Mouse (Mus musculus) liver, postnatal 0 days (tissue): ENCODE data around the gene Lrrc7. TPM values are rescaled to one million over a fixed set of nuclear protein-coding genes. Genes with fewer than 3 reads are reported as not detected.

Experiments used
- ATAC-seq: fragments of 200-750 bp; cut with Nextera tagmentation; 2 replicates; pipeline ENCODE4 v1.8.0; 2017; ENCODE audit warnings: mild to moderate bottlenecking, moderate library complexity
- DNase-seq: peaks from one replicate; pipeline ENCODE4 v3.0.0-alpha.2; 2016
- H3K27ac ChIP-seq: fragments of 300-500 bp; sonication (generic); 2 replicates; pipeline ENCODE4 v1.5.1; 2014; ENCODE audit warnings: antibody characterized with exemption, moderate library complexity, mild to moderate bottlenecking, low read depth
- H3K27me3 ChIP-seq: fragments of 300-500 bp; sonication (generic); 2 replicates; pipeline ENCODE4 v1.6.1; 2014; ENCODE audit warnings: low read length, control low read depth, mixed read lengths; ENCODE audit not compliant: insufficient read depth
- H3K36me3 ChIP-seq: fragments of 300-500 bp; sonication (generic); replicated peaks from 2 replicates; pipeline ENCODE4 v1.6.1; 2014; ENCODE audit warnings: mild to moderate bottlenecking, control low read depth, low read length, moderate library complexity, mixed read lengths; ENCODE audit not compliant: insufficient read depth
- H3K4me1 ChIP-seq: fragments of 300-500 bp; sonication (generic); 2 replicates; pipeline ENCODE4 v1.6.1; 2014; ENCODE audit warnings: antibody characterized with exemption, mild to moderate bottlenecking, control low read depth; ENCODE audit not compliant: insufficient read depth
- H3K4me2 ChIP-seq: fragments of 300-500 bp; sonication (generic); 2 replicates; pipeline ENCODE4 v1.6.1; 2014; ENCODE audit warnings: low read depth, mild to moderate bottlenecking, low read length, moderate library complexity, mixed read lengths
- H3K4me3 ChIP-seq: fragments of 300-500 bp; sonication (generic); 2 replicates; pipeline ENCODE4 v1.5.1; 2014; ENCODE audit warnings: low read depth, low read length
- H3K9ac ChIP-seq: fragments of 300-500 bp; sonication (generic); replicated peaks from 2 replicates; pipeline ENCODE4 v1.6.1; 2014; ENCODE audit warnings: mild to moderate bottlenecking, moderate library complexity
- H3K9me3 ChIP-seq: fragments of 300-500 bp; sonication (generic); 2 replicates; pipeline ENCODE4 v1.6.1; 2016; ENCODE audit warnings: mild to moderate bottlenecking, control low read depth, low read length, mixed read lengths
- CTCF ChIP-seq: sonication (generic); IDR thresholded peaks from 2 replicates; pipeline ENCODE4 v1.5.1; 2016; ENCODE audit warnings: antibody characterized with exemption, low read depth
- EP300 ChIP-seq: IDR thresholded peaks from 2 replicates; pipeline ENCODE4 v1.6.1; 2016; ENCODE audit warnings: antibody characterized with exemption, low read depth, mild to moderate bottlenecking
- WGBS: fragments of 180-500 bp; shearing (Covaris S2); extraction: QIAGEN DNeasy Blood & Tissue Kit; methylation state at CpG from one replicate; pipeline ENCODE4 v1.1.7; 2014; ENCODE audit not compliant: insufficient replicate concordance; 5-methylcytosine and 5-hydroxymethylcytosine counted together
- polyA plus RNA-seq: library from polyadenylated mRNA; unstranded; fragments of >200 nt; fragmentation: Nextera tagmentation; extraction: Ambion mirVana; gene quantifications from 2 replicates; pipeline ENCODE4 v1.2.1, GENCODE M21; 2015

Gene Lrrc7
- polyA plus RNA-seq, 1 experiment from 2014 or later, result 0.01 TPM

- H3K9ac ChIP-seq, result no peak overlapping the region
- no peaks in the 10 kb centered on the region for H3K27me3 ChIP-seq
- H3K4me2 ChIP-seq, result no peak overlapping the region
- no peak overlapping the region for H3K27ac ChIP-seq
- 72% methylated on average over 5 of the region's 5 CpGs for WGBS
- ATAC-seq, result no peak
- TF ChIP-seq EP300 (no peak), CTCF (no peak)
- no peaks in the 10 kb centered on the region for H3K9me3 ChIP-seq
- DNase-seq, result no peak
- H3K4me3 ChIP-seq, result no peak overlapping the region
- no peaks in the 10 kb centered on the region for H3K36me3 ChIP-seq
- H3K4me1 ChIP-seq, result no peaks in the 10 kb centered on the region
Measured at GRCm38 (mm10) chr3:158164452-158164851, 397.6 kb downstream of the Lrrc7 start.

DNA sequence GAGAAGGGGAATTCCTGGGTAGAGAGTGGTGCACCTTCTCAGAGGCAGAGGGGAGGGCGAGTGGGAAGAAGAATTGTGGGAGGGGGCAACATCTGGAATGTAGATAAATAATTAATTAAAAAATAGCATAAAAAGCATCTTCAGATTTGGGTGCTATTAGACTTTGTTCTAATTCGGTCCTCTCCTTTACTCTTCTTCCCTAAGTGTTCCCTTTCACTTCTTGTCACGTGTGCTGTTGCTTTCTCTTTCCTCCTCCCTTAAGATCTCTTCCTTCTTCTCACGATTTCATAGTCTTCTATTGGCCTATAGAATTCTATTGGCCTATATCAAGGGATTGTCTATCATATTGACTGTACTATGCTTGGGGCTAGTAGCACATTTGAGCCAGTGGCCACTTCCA lies 398.9 kb downstream of the Lrrc7 start:
- Histone ChIP-seq H3K36me3 (no peaks in the 10 kb centered on the region), H3K9ac (no peak overlapping the region), H3K27ac (no peak overlapping the region), H3K27me3 (no peaks in the 10 kb centered on the region), H3K4me3 (no peak overlapping the region), H3K9me3 (no peaks in the 10 kb centered on the region), H3K4me1 (no peaks in the 10 kb centered on the region), H3K4me2 (no peak overlapping the region)
- ATAC-seq, result no peak
- TF ChIP-seq EP300 (no peak), CTCF (no peak)
- WGBS, result 57% methylated on average over 4 of the region's 4 CpGs
- DNase-seq, result no peak

GRCm38 (mm10) chr3:158161924-158162490 lies 400.0 kb downstream of the Lrrc7 start:
- Histone ChIP-seq H3K9me3 (no peaks in the 10 kb centered on the region), H3K4me1 (no peaks in the 10 kb centered on the region), H3K27me3 (no peaks in the 10 kb centered on the region), H3K4me2 (no peak overlapping the region), H3K36me3 (no peaks in the 10 kb centered on the region), H3K4me3 (no peak overlapping the region), H3K9ac (no peak overlapping the region), H3K27ac (no peak overlapping the region)
- no peak for TF ChIP-seq EP300
- no peak for TF ChIP-seq CTCF
- DNase-seq (no peak), ATAC-seq (no peak)
- 54% methylated on average over 1 of the region's 1 CpGs for WGBS

DNA sequence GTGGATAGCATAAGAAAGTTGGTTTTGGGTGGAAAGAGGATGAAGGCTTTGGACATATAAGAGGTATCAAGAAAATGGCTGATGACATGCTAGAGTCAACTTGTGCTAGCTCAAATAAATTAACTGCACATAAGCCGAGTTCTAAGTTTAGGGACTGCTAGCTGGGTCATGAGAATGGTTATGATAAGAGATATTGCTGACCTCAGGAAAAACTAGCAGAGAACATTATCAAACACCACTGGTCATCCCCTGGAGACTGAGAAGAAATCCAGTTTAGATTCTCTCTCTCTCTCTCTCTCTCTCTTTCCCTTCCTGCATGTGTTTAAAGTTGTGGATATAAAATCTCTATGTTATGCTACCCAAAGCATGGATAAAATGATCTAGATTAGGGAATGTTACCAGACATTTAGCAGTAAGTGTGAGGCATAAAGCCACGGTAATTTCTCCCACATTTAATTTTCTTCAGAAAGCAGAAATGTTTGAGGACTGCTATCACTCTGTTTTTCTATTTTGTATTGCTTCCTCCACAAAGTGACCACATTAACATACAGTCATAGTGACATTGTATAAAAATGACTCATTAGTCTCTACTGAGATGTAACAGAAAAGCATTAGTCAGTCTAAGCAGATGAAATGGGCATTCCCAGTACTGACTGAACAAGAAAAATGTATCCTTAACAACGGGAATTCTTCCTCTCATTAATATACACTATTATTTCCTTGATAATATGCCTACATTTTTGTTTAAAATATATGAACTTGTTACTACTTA lies 406.3 kb downstream of the Lrrc7 start:
- TF ChIP-seq CTCF (no peak), EP300 (no peak)
- Histone ChIP-seq H3K9me3 (no peaks in the 10 kb centered on the region), H3K4me1 (no peaks in the 10 kb centered on the region), H3K4me3 (no peak overlapping the region), H3K27me3 (no peaks in the 10 kb centered on the region), H3K9ac (no peak overlapping the region), H3K27ac (no peak overlapping the region), H3K4me2 (no peak overlapping the region), H3K36me3 (no peaks in the 10 kb centered on the region)
- ATAC-seq (no peak), DNase-seq (no peak)
- WGBS, result 65% methylated on average over 3 of the region's 3 CpGs

DNA sequence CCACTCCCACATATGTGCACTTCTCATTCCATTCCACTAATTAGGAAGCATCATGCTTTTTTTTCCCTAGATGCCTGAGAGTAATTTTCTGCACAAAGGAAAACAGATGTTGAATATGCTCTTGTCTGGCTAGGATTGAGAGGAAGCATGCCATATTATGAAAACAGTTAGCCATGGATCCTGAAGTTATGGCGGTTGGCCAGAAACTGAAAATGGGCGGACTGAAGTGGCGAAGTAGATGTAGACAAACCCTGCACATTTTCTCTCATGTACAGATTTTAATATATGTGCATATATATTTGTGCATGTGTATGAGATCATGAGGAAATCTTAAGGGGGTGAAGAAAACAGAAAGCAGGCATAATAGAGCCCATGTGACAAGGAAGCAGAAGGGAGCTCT lies 407.9 kb downstream of the Lrrc7 start:
- ATAC-seq (no peak), DNase-seq (no peak)
- Histone ChIP-seq H3K36me3 (no peaks in the 10 kb centered on the region), H3K27me3 (no peaks in the 10 kb centered on the region), H3K4me2 (no peak overlapping the region), H3K9ac (no peak overlapping the region), H3K4me3 (no peak overlapping the region), H3K9me3 (no peaks in the 10 kb centered on the region), H3K4me1 (no peaks in the 10 kb centered on the region), H3K27ac (no peak overlapping the region)
- 87% methylated on average over 3 of the region's 3 CpGs for WGBS
- TF ChIP-seq EP300 (no peak), CTCF (no peak)

DNA sequence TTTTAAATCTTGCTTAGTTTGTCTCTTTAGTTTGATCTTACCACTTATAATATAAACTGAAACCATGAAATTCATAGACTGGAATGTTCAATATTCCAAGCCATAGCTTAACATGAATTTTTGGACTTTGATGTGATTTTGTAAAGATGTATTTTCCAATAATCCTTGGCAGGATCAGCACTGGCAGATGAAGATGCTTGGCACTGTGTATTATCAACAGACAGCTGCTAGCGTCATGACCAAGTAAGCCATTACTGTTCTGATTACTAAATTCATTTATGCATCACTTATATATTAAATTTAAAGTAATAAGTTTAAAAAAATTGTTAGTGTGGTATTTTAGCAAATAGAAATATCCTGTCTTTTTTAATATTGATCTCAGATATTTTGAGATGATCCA lies 413.0 kb downstream of the Lrrc7 start:
- no peak overlapping the region for H3K4me2 ChIP-seq
- DNase-seq (no peak), ATAC-seq (no peak)
- H3K9ac ChIP-seq, result no peak overlapping the region
- H3K4me3 ChIP-seq, result no peak overlapping the region
- H3K9me3 ChIP-seq, result no peaks in the 10 kb centered on the region
- no peak for TF ChIP-seq CTCF
- TF ChIP-seq EP300, result no peak
- no peaks in the 10 kb centered on the region for H3K36me3 ChIP-seq
- H3K4me1 ChIP-seq, result no peaks in the 10 kb centered on the region
- H3K27me3 ChIP-seq, result no peaks in the 10 kb centered on the region
- WGBS, result 76% methylated on average over 1 of the region's 1 CpGs
- no peak overlapping the region for H3K27ac ChIP-seq
